Mouse (Mus musculus): ENCODE measurements around the gene Cldn13.
A peak's percentile ranks its signal among the peaks of the same experiment; 100 is the strongest.

Gene Cldn13

GRCm38 (mm10) chr5:134890601-134891054 lies 24.7 kb downstream of the Cldn13 start:
- DNase-seq = no peak

GRCm38 (mm10) chr5:134888505-134888904 lies 26.8 kb downstream of the Cldn13 start:
- DNase-seq = no peak

- peak; percentile 63 to 71 for DNase-seq
Observed at GRCm38 (mm10) chr5:134887447-134888335, 27.6 kb downstream of the Cldn13 start.

GRCm38 (mm10) chr5:134883077-134883476 lies 32.2 kb downstream of the Cldn13 start:
- no peak for DNase-seq

GRCm38 (mm10) chr5:134876801-134877200 lies 38.5 kb downstream of the Cldn13 start:
- no peak for DNase-seq

GRCm38 (mm10) chr5:134875245-134875644 lies 40.1 kb downstream of the Cldn13 start:
- DNase-seq = no peak

- DNase-seq = no peak
Observed at GRCm38 (mm10) chr5:134873956-134874879, 41.1 kb downstream of the Cldn13 start.

GRCm38 (mm10) chr5:134873034-134873433 lies 42.3 kb downstream of the Cldn13 start:
- DNase-seq = no peak

GRCm38 (mm10) chr5:134872597-134872996 lies 42.7 kb downstream of the Cldn13 start:
- DNase-seq = no peak

GRCm38 (mm10) chr5:134868506-134868905 lies 46.8 kb downstream of the Cldn13 start:
- DNase-seq = no peak

- no peak for DNase-seq
Observed at GRCm38 (mm10) chr5:134867320-134868144, 47.8 kb downstream of the Cldn13 start.

- peak; percentile 15 to 29 for DNase-seq
Observed at GRCm38 (mm10) chr5:134865158-134865557, 50.2 kb downstream of the Cldn13 start.

Data from kidney, adult 8-10 months (tissue).